Mouse (Mus musculus): Measurements from ENCODE around the gene Atp8b5. TPM values are rescaled to one million over a fixed set of nuclear protein-coding genes. Genes with fewer than 3 reads are reported as not detected.
A peak's percentile ranks its signal among the peaks of the same experiment; 100 is the strongest.

The Atp8b5 gene
- polyA plus RNA-seq, 1 experiment from 2014 or later: 0.57 TPM

DNA sequence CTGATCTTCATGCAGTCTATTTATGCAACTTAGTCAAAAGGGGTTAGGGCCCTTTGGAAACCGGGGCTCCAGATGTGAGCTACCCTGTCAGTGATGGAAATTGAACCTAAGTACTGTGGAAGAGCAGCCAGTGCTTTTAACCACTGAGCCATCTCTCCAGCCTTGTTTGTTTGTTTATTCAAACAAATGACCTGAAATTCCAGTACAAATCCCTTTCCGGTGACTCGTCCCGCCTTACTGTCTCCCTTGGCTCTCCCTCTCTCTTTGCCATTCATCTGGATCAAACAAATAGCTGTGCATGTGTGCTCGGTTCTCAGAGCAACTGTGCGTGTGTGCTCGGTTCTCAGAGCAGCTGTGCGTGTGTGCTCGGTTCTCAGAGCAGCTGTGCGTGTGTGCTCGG lies 104.4 kb downstream of the Atp8b5 start:
- Histone ChIP-seq H3K4me1 (0 out of 2 replicates have a peak, but pooled peaks cover 6% of the 10 kb centered on the region), H3K36me3 (no peaks in the 10 kb centered on the region)
- WGBS: 81% methylated on average over 11 of the region's 11 CpGs

DNA sequence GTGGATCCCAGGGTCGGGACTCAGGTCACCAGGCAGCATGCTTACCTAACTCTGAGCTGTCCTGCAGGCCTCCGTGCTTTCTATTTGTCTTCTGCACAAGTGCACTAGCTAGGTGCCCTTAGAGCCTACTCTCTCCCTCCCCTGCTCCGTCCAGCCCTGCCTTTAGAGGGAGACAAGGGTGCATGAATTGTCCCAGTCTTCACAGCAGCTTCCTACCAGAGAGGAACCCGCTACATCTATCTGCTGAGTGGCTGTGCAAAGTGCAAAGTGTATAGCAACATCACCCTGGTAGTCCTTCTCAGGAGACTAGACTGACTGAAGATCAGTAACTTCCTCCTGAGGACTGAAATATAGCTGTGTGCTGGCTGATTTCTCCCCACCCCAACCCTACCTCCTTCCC lies 105.2 kb downstream of the Atp8b5 start:
- Histone ChIP-seq H3K4me1 (0 out of 2 replicates have a peak, but pooled peaks cover 6% of the 10 kb centered on the region), H3K36me3 (no peaks in the 10 kb centered on the region), H3K4me3 (no peak overlapping the region), H3K27ac (replicated peaks) (no peak overlapping the region), H3K9me3 (replicated peaks) (no peaks in the 10 kb centered on the region), H3K27me3 (ENCODE audit: low read depth, poor library complexity, severe bottlenecking) (no peaks in the 10 kb centered on the region)
- WGBS: 74% methylated on average over 4 of the region's 4 CpGs
- no peak for DNase-seq (ENCODE audit: low spot score)

More for the DNA sequence above, 104.4 kb downstream of the Atp8b5 start:
- Histone ChIP-seq H3K9me3 (replicated peaks) (no peaks in the 10 kb centered on the region), H3K4me3 (no peak overlapping the region), H3K27ac (replicated peaks) (no peak overlapping the region), H3K27me3 (ENCODE audit: low read depth, poor library complexity, severe bottlenecking) (no peaks in the 10 kb centered on the region)
- no peak for DNase-seq (ENCODE audit: low spot score)

- Histone ChIP-seq H3K9me3 (replicated peaks) (no peaks in the 10 kb centered on the region), H3K36me3 (no peaks in the 10 kb centered on the region), H3K27me3 (ENCODE audit: low read depth, poor library complexity, severe bottlenecking) (0 out of 2 replicates have a peak, but pooled peaks cover under 1% of the 10 kb centered on the region), H3K27ac (replicated peaks) (no peak overlapping the region), H3K4me3 (no peak overlapping the region), H3K4me1 (0 out of 2 replicates have a peak, but pooled peaks cover 6% of the 10 kb centered on the region)
- no peak for DNase-seq (ENCODE audit: low spot score)
- 85% methylated on average over 4 of the region's 4 CpGs for WGBS
These were observed 107.3 kb downstream of the Atp8b5 start for GRCm38 (mm10) chr4:43374266-43374665.

DNA sequence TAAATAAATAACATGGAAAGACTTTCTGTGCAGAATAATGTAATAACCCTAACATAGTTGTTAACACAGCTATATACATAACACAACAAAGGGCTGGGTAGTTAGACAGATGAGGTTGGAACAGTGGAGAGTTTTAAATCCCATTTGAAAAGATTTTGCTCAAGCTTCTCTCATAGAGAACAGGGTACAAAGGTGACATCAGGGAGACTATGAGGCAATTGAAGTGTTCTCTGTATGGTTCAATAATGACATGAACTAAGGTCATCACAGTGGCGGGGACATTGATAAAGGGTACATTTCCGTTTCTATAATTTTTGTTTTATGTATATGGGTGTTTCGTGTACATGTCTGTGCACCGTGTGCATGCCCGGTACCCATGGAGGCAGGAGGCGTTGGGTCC lies 112.6 kb downstream of the Atp8b5 start:
- no peak for DNase-seq (ENCODE audit: low spot score)
- H3K27ac ChIP-seq (replicated peaks): no peak overlapping the region
- peaks cover 25% of the 10 kb centered on the region for H3K27me3 ChIP-seq (ENCODE audit: low read depth, poor library complexity, severe bottlenecking)
- H3K9me3 ChIP-seq (replicated peaks): no peaks in the 10 kb centered on the region
- H3K4me1 ChIP-seq: peaks cover 25% of the 10 kb centered on the region
- H3K4me3 ChIP-seq: no peak overlapping the region
- H3K36me3 ChIP-seq: no peaks in the 10 kb centered on the region
- WGBS: 89% methylated on average over 6 of the region's 6 CpGs

DNA sequence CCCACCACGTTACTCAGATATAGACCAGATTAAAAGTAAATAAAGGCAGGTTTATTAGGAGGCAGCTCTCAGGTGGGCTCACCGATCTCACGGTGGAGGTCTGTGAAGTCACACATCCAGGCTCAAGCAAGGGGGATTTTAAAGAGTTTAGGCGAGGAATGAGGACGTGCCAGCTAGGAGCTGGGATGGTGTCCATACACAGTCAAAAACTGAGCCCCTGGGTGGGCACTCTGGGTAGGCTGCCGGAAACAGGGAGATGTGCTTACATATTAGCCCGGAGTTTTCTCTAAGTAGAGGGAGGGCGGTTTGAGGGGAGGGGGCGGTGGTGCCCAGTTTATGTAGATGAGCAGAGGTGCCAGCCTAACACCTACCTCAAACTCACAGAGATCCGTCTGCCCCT lies 114.0 kb downstream of the Atp8b5 start:
- H3K27ac ChIP-seq (replicated peaks): no peak overlapping the region
- peaks cover 25% of the 10 kb centered on the region for H3K27me3 ChIP-seq (ENCODE audit: low read depth, poor library complexity, severe bottlenecking)
- peak overlapping the region; percentile 82 for H3K4me3 ChIP-seq
- H3K4me1 ChIP-seq: peaks cover 25% of the 10 kb centered on the region
- no peaks in the 10 kb centered on the region for H3K36me3 ChIP-seq
- no peak for DNase-seq (ENCODE audit: low spot score)
- 61% methylated on average over 10 of the region's 10 CpGs for WGBS
- no peaks in the 10 kb centered on the region for H3K9me3 ChIP-seq (replicated peaks)

GRCm38 (mm10) chr4:43381408-43382154 lies 114.6 kb downstream of the Atp8b5 start, which contains the start of gene Rusc2:
Gene Rusc2 (plus strand): TSS chr4:43381979.
- Histone ChIP-seq H3K4me1 (peaks cover 25% of the 10 kb centered on the region), H3K9me3 (replicated peaks) (no peaks in the 10 kb centered on the region), H3K27me3 (ENCODE audit: low read depth, poor library complexity, severe bottlenecking) (peaks cover 25% of the 10 kb centered on the region), H3K4me3 (peak within 1 kb of the TSS; percentile 82), H3K36me3 (no peaks in the 10 kb centered on the region), H3K27ac (replicated peaks) (peak within 1 kb of the TSS; percentile 87)
- peak; percentile 85 for DNase-seq (ENCODE audit: low spot score)
- 1% methylated on average over 63 of the region's 63 CpGs for WGBS

- Histone ChIP-seq H3K4me3 (peak overlapping the region; percentile 82), H3K4me1 (peaks cover 25% of the 10 kb centered on the region), H3K9me3 (replicated peaks) (no peaks in the 10 kb centered on the region), H3K36me3 (no peaks in the 10 kb centered on the region), H3K27ac (replicated peaks) (peak overlapping the region; percentile 87), H3K27me3 (ENCODE audit: low read depth, poor library complexity, severe bottlenecking) (peaks cover 25% of the 10 kb centered on the region)
- WGBS: 9% methylated on average over 32 of the region's 33 CpGs
- no peak for DNase-seq (ENCODE audit: low spot score)
These were observed 115.4 kb downstream of the Atp8b5 start for GRCm38 (mm10) chr4:43382155-43383020.

GRCm38 (mm10) chr4:43383246-43384082 lies 116.5 kb downstream of the Atp8b5 start:
- H3K9me3 ChIP-seq (replicated peaks): no peaks in the 10 kb centered on the region
- no peaks in the 10 kb centered on the region for H3K36me3 ChIP-seq
- DNase-seq (ENCODE audit: low spot score): no peak
- H3K27ac ChIP-seq (replicated peaks): no peak overlapping the region
- 82% methylated on average over 11 of the region's 11 CpGs for WGBS
- H3K27me3 ChIP-seq (ENCODE audit: low read depth, poor library complexity, severe bottlenecking): peaks cover 25% of the 10 kb centered on the region
- peaks cover 25% of the 10 kb centered on the region for H3K4me1 ChIP-seq
- no peak overlapping the region for H3K4me3 ChIP-seq

DNA sequence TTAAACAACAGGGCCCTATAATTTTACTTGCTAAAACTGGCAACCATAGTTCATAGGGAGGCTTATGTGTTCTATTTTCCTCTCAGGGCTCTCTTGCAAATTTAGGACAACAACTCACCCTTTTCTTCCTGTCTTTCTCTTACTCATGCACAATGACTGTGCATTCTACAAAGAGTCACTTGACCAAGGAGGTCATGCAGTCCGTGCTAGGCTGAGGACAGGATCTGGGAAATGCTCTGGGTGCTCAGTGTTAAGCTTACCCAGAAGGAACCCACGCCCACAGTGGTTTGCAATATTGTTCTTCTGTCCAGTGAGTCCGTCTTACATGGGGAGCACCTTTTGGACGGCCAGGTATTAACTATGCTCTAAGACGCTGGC lies 117.1 kb downstream of the Atp8b5 start:
- H3K9me3 ChIP-seq (replicated peaks): no peaks in the 10 kb centered on the region
- peaks cover 25% of the 10 kb centered on the region for H3K4me1 ChIP-seq
- no peak for DNase-seq (ENCODE audit: low spot score)
- no peaks in the 10 kb centered on the region for H3K36me3 ChIP-seq
- 88% methylated on average over 5 of the region's 5 CpGs for WGBS
- peaks cover 25% of the 10 kb centered on the region for H3K27me3 ChIP-seq (ENCODE audit: low read depth, poor library complexity, severe bottlenecking)
- no peak overlapping the region for H3K4me3 ChIP-seq
- H3K27ac ChIP-seq (replicated peaks): no peak overlapping the region

GRCm38 (mm10) chr4:43384541-43384940 lies 117.6 kb downstream of the Atp8b5 start:
- peaks cover 22% of the 10 kb centered on the region for H3K27me3 ChIP-seq (ENCODE audit: low read depth, poor library complexity, severe bottlenecking)
- 91% methylated on average over 3 of the region's 3 CpGs for WGBS
- no peak overlapping the region for H3K27ac ChIP-seq (replicated peaks)
- H3K36me3 ChIP-seq: no peaks in the 10 kb centered on the region
- no peak overlapping the region for H3K4me3 ChIP-seq
- DNase-seq (ENCODE audit: low spot score): no peak
- peaks cover 25% of the 10 kb centered on the region for H3K4me1 ChIP-seq
- H3K9me3 ChIP-seq (replicated peaks): no peaks in the 10 kb centered on the region

- no peak overlapping the region for H3K27ac ChIP-seq (replicated peaks)
- peaks cover 9% of the 10 kb centered on the region for H3K4me1 ChIP-seq
- no peaks in the 10 kb centered on the region for H3K9me3 ChIP-seq (replicated peaks)
- H3K27me3 ChIP-seq (ENCODE audit: low read depth, poor library complexity, severe bottlenecking): no peaks in the 10 kb centered on the region
- H3K4me3 ChIP-seq: no peak overlapping the region
- no peaks in the 10 kb centered on the region for H3K36me3 ChIP-seq
- DNase-seq (ENCODE audit: low spot score): no peak
These were observed 120.0 kb downstream of the Atp8b5 start for GRCm38 (mm10) chr4:43386932-43387331.

DNA sequence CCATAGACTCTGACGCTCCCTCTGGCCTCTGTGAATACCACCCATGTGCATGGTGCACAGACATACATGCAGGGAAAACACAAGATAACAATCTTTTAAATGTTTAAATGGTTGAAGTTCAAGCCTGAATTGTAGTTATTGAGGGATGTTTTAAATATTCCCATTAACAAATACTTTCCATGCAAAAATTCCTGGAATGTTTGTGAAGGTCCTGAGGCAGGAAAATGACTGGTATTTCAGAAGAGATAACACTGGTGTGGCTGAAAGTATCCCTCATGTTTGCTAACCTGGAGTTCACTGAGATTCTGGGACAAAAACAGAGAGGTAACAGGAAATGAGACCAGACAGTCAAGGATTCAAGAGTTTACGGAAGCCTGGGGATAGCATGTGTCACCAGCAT lies 122.4 kb downstream of the Atp8b5 start:
- Histone ChIP-seq H3K27me3 (ENCODE audit: low read depth, poor library complexity, severe bottlenecking) (no peaks in the 10 kb centered on the region), H3K4me3 (no peak overlapping the region), H3K4me1 (peaks cover 5% of the 10 kb centered on the region; the same call in 1 of the 2 replicates), H3K36me3 (no peaks in the 10 kb centered on the region), H3K9me3 (replicated peaks) (no peaks in the 10 kb centered on the region), H3K27ac (replicated peaks) (no peak overlapping the region)
- DNase-seq (ENCODE audit: low spot score): no peak
- WGBS: 87% methylated on average over 2 of the region's 2 CpGs
